Mouse (Mus musculus): ENCODE results near the gene Afdn. TPM values are rescaled to one million over a fixed set of nuclear protein-coding genes. Genes with fewer than 3 reads are reported as not detected.
A peak's percentile ranks its signal among the peaks of the same experiment; 100 is the strongest.

The Afdn gene
- polyA plus RNA-seq, 1 experiment from 2014 or later = 29.3 TPM

DNA sequence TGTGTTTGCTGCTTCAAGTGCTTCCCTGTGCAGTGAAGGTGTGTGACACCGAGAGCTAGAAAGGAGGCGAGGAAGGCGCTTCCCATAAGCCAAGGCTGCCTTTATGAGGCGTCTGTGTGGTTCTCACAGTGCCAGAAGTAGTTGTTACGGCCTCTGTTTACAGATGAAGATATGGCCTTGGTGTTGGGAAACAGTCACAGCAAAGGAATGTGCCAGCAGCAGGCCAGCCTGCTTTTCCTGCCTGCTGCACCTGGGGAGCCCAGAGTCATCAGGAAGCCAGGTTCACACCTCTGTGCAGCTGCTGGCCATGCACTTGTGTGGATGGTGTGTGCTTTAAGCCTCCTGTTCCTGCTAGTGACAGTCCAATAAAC lies 16.6 kb upstream of the Afdn start:
- Histone ChIP-seq H3K9ac (ENCODE audit: low read depth, low read length) (peak overlapping the region; percentile 51; the same call in 1 of the 2 replicates), H3K27ac (ENCODE audit: low read length) (peak overlapping the region; percentile 87), H3K27me3 (replicated peaks; ENCODE audit: control insufficient read depth, insufficient read depth, low read length) (no peaks in the 10 kb centered on the region), H3K4me1 (ENCODE audit: control insufficient read depth, insufficient read depth, low read length) (peaks cover 23% of the 10 kb centered on the region), H3K9me3 (ENCODE audit: control insufficient read depth, low read length) (no peaks in the 10 kb centered on the region), H3K4me2 (ENCODE audit: low read depth, low read length) (peak overlapping the region; percentile 30; the same call in 1 of the 2 replicates), H3K36me3 (ENCODE audit: control insufficient read depth, insufficient read depth, low read length) (no peaks in the 10 kb centered on the region), H3K4me3 (ENCODE audit: low read length) (no peak overlapping the region)
- ATAC-seq = peak; percentile 89
- 26% methylated on average over 5 of the region's 5 CpGs for WGBS

DNA sequence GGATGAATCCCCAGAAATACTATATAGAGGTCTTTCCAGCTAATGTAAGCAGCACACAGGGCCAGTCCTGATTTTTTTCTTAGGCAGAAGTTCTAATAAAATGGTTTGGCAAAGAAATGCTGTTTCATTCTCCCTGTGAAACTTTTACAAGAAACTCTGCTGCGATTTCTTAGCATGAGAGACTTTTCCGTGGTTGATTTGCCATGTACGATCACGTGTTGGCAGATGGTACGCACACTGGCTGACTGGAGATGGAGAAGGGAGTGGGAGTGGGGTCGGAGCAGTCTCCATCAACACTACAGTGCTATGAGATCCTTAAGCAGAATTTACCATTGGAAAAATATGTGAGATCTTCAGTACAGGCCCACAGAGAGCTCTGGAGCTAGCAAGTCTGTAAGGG lies 16.1 kb upstream of the Afdn start:
- H3K36me3 ChIP-seq (ENCODE audit: control insufficient read depth, insufficient read depth, low read length) = no peaks in the 10 kb centered on the region
- H3K9ac ChIP-seq (ENCODE audit: low read depth, low read length) = no peak overlapping the region
- H3K4me3 ChIP-seq (ENCODE audit: low read length) = no peak overlapping the region
- H3K9me3 ChIP-seq (ENCODE audit: control insufficient read depth, low read length) = no peaks in the 10 kb centered on the region
- WGBS = 68% methylated on average over 6 of the region's 6 CpGs
- ATAC-seq = no peak
- H3K27me3 ChIP-seq (replicated peaks; ENCODE audit: control insufficient read depth, insufficient read depth, low read length) = no peaks in the 10 kb centered on the region
- H3K4me1 ChIP-seq (ENCODE audit: control insufficient read depth, insufficient read depth, low read length) = peaks cover 23% of the 10 kb centered on the region
- no peak overlapping the region for H3K4me2 ChIP-seq (ENCODE audit: low read depth, low read length)
- peak overlapping the region; percentile 87 for H3K27ac ChIP-seq (ENCODE audit: low read length)

DNA sequence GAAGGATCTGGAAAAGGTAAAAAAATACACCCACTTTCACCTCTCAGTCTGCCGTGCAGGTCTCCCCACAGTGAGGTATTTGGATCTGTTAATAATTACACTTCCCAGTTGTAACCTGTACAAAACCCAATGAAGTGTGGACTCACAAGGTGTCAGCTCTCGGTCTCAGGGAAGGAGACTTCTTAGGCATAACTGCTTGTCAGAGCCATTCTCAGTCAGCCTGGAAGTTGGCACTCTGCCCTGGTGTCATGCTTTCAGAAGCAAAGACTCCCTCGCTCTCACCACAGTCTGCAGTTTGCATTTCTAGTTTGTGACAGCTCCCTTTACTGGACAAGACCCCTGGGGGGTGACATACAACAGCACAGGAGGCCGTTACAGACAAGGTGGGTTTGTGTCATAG lies 15.5 kb upstream of the Afdn start:
- no peaks in the 10 kb centered on the region for H3K27me3 ChIP-seq (replicated peaks; ENCODE audit: control insufficient read depth, insufficient read depth, low read length)
- 38% methylated on average over 4 of the region's 4 CpGs for WGBS

DNA sequence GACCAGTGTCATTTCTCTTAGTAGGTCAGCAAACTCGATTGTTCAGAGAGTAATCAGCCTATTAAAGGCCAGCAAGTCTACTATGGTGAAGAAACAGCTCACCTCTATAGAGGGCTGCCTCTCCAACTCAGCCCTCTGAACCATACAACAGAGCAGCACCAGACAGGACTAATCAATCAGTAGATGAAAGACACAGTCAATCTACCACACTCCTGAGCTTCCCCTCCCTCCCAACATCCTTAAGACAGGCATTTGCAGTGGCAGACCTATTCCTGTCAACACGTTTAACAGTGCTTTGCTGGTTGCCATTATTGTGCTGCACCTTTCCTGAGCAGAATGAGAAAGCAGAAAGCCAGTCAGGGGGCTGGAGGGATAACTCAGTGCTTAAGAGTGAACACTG lies 15.0 kb upstream of the Afdn start:
- ATAC-seq = no peak
- Histone ChIP-seq H3K36me3 (ENCODE audit: control insufficient read depth, insufficient read depth, low read length) (no peaks in the 10 kb centered on the region), H3K9ac (ENCODE audit: low read depth, low read length) (no peak overlapping the region), H3K4me3 (ENCODE audit: low read length) (no peak overlapping the region), H3K27ac (ENCODE audit: low read length) (no peak overlapping the region), H3K27me3 (replicated peaks; ENCODE audit: control insufficient read depth, insufficient read depth, low read length) (no peaks in the 10 kb centered on the region), H3K9me3 (ENCODE audit: control insufficient read depth, low read length) (no peaks in the 10 kb centered on the region), H3K4me1 (ENCODE audit: control insufficient read depth, insufficient read depth, low read length) (peaks cover 23% of the 10 kb centered on the region), H3K4me2 (ENCODE audit: low read depth, low read length) (no peak overlapping the region)
- 45% methylated on average over 2 of the region's 2 CpGs for WGBS

More for the DNA sequence above, 15.5 kb upstream of the Afdn start:
- no peaks in the 10 kb centered on the region for H3K9me3 ChIP-seq (ENCODE audit: control insufficient read depth, low read length)
- H3K4me1 ChIP-seq (ENCODE audit: control insufficient read depth, insufficient read depth, low read length) = peaks cover 23% of the 10 kb centered on the region
- peak; percentile 55 for ATAC-seq
- H3K27ac ChIP-seq (ENCODE audit: low read length) = 0 out of 2 replicates have a peak overlapping the region, but pooled peaks have one; percentile 27
- no peaks in the 10 kb centered on the region for H3K36me3 ChIP-seq (ENCODE audit: control insufficient read depth, insufficient read depth, low read length)
- H3K9ac ChIP-seq (ENCODE audit: low read depth, low read length) = no peak overlapping the region
- H3K4me2 ChIP-seq (ENCODE audit: low read depth, low read length) = no peak overlapping the region
- H3K4me3 ChIP-seq (ENCODE audit: low read length) = no peak overlapping the region

DNA sequence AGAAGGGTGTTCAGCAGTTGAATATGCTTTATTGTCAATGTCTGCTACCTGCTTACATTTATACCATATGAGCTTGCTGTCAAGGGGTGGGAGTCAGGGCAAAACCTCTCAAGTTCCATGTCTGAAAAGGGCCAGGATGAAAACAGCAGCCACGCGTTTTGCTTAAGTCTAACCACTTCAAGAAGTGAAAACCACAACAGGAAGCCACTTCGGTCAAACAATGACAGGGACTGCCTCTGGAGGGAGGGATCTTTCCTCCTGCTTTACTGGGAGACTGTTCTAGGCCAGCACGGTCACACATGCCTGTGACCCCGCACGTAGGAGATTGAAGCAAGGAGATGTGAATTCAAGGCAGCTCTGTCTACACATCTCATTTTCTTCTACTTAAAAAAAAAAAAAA lies 14.0 kb upstream of the Afdn start:
- WGBS = 65% methylated on average over 6 of the region's 6 CpGs
- no peak overlapping the region for H3K27ac ChIP-seq (ENCODE audit: low read length)
- no peak overlapping the region for H3K9ac ChIP-seq (ENCODE audit: low read depth, low read length)
- no peaks in the 10 kb centered on the region for H3K27me3 ChIP-seq (replicated peaks; ENCODE audit: control insufficient read depth, insufficient read depth, low read length)
- H3K4me1 ChIP-seq (ENCODE audit: control insufficient read depth, insufficient read depth, low read length) = peaks cover 21% of the 10 kb centered on the region
- no peak for ATAC-seq
- H3K4me3 ChIP-seq (ENCODE audit: low read length) = no peak overlapping the region
- no peak overlapping the region for H3K4me2 ChIP-seq (ENCODE audit: low read depth, low read length)
- H3K36me3 ChIP-seq (ENCODE audit: control insufficient read depth, insufficient read depth, low read length) = no peaks in the 10 kb centered on the region
- H3K9me3 ChIP-seq (ENCODE audit: control insufficient read depth, low read length) = no peaks in the 10 kb centered on the region

DNA sequence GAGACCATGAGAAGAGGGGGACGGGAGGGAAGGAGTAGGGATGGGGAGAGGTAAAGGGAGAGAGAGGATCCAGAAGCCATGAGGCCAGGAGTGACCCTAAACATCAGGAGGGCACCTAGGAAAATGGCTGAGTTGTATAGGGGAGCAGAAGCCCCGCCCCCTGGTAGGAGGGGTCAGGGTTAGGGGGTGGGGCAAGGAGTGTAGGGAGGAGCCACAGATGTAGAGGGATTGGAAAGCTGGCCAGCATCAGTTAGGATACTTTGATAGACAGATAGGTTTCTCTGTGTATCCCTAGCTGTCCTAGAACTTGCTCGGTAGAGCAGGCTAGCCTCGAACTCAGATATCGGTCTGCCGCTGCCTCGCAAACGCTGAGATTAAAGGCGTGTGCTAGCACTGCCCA lies 12.7 kb upstream of the Afdn start:
- Histone ChIP-seq H3K4me1 (ENCODE audit: control insufficient read depth, insufficient read depth, low read length) (peaks cover 15% of the 10 kb centered on the region), H3K9me3 (ENCODE audit: control insufficient read depth, low read length) (no peaks in the 10 kb centered on the region), H3K27ac (ENCODE audit: low read length) (no peak overlapping the region), H3K4me3 (ENCODE audit: low read length) (no peak overlapping the region), H3K27me3 (replicated peaks; ENCODE audit: control insufficient read depth, insufficient read depth, low read length) (no peaks in the 10 kb centered on the region), H3K9ac (ENCODE audit: low read depth, low read length) (no peak overlapping the region), H3K4me2 (ENCODE audit: low read depth, low read length) (no peak overlapping the region), H3K36me3 (ENCODE audit: control insufficient read depth, insufficient read depth, low read length) (no peaks in the 10 kb centered on the region)
- WGBS = 90% methylated on average over 9 of the region's 9 CpGs
- ATAC-seq = no peak

DNA sequence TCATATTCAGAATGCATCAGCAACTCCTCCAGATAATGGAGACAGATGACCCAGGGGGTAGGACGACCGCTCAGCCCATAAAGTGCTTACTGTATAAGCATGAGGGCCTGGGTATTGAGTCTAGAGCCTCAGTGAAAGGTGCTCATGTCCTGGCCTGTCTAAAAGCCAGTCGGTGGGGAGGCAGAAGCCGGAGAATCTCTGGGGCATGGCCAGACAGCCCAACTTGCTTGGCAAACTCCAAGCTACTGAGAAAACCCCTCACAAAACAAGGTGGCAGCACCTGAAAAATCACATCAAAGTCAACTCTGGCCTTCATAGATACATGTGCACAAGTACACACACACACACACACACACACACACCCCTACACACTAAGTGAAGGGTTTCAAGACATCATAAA lies 11.3 kb upstream of the Afdn start:
- no peaks in the 10 kb centered on the region for H3K36me3 ChIP-seq (ENCODE audit: control insufficient read depth, insufficient read depth, low read length)
- H3K9ac ChIP-seq (ENCODE audit: low read depth, low read length) = no peak overlapping the region
- ATAC-seq = no peak
- WGBS = 87% methylated on average over 4 of the region's 4 CpGs
- no peak overlapping the region for H3K4me3 ChIP-seq (ENCODE audit: low read length)
- no peaks in the 10 kb centered on the region for H3K27me3 ChIP-seq (replicated peaks; ENCODE audit: control insufficient read depth, insufficient read depth, low read length)
- H3K9me3 ChIP-seq (ENCODE audit: control insufficient read depth, low read length) = no peaks in the 10 kb centered on the region
- H3K4me1 ChIP-seq (ENCODE audit: control insufficient read depth, insufficient read depth, low read length) = peaks cover 3% of the 10 kb centered on the region; the same call in 1 of the 2 replicates
- no peak overlapping the region for H3K27ac ChIP-seq (ENCODE audit: low read length)
- H3K4me2 ChIP-seq (ENCODE audit: low read depth, low read length) = no peak overlapping the region

DNA sequence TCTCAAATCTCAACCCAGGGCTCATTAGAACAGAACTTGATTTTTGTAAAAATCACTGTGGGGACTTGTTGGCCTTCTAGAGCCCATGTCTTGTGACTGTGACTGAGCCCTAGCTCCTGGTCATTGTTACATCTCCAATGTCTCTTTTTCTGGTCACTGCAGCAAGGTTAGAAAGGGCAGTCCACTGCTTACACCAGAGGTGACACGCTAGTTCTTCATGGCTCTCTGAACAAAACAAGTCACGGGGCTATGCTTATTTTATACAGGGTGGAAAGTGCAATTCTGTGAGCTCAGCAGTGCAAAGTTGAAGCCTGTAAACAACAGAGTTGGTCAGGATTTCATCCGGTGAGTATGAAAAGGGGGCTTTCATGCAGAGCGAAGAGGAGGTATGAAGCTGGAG lies 6.4 kb upstream of the Afdn start:
- ATAC-seq = no peak
- Histone ChIP-seq H3K9ac (ENCODE audit: low read depth, low read length) (no peak overlapping the region), H3K27ac (ENCODE audit: low read length) (no peak overlapping the region), H3K9me3 (ENCODE audit: control insufficient read depth, low read length) (no peaks in the 10 kb centered on the region), H3K36me3 (ENCODE audit: control insufficient read depth, insufficient read depth, low read length) (no peaks in the 10 kb centered on the region), H3K4me1 (ENCODE audit: control insufficient read depth, insufficient read depth, low read length) (peaks cover 2% of the 10 kb centered on the region; the same call in 1 of the 2 replicates), H3K27me3 (replicated peaks; ENCODE audit: control insufficient read depth, insufficient read depth, low read length) (no peaks in the 10 kb centered on the region), H3K4me2 (ENCODE audit: low read depth, low read length) (no peak overlapping the region), H3K4me3 (ENCODE audit: low read length) (no peak overlapping the region)
- 67% methylated on average over 4 of the region's 4 CpGs for WGBS

DNA sequence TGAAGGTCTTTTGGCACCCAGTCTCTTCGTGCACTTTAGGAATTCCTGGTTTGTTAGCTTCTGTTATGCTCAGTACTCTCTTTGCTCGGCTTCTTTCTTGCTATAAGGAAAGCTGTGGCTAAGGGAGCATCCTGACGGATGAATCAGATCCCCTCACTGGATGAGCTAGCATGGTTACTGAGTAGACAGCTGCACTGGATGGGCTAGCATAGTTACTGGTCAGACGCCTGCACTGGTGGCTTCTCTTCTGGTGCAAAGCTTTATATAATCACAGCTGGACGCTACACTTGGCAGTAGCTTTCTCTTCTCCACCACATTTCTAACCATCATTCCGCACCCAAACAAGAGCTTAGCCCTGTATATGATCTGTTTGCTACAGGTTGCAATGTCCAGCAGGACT lies 5.4 kb upstream of the Afdn start:
- 72% methylated on average over 6 of the region's 6 CpGs for WGBS
- Histone ChIP-seq H3K4me2 (ENCODE audit: low read depth, low read length) (no peak overlapping the region), H3K4me3 (ENCODE audit: low read length) (no peak overlapping the region), H3K27ac (ENCODE audit: low read length) (no peak overlapping the region), H3K27me3 (replicated peaks; ENCODE audit: control insufficient read depth, insufficient read depth, low read length) (no peaks in the 10 kb centered on the region), H3K4me1 (ENCODE audit: control insufficient read depth, insufficient read depth, low read length) (peaks cover 4% of the 10 kb centered on the region), H3K9ac (ENCODE audit: low read depth, low read length) (no peak overlapping the region), H3K9me3 (ENCODE audit: control insufficient read depth, low read length) (no peaks in the 10 kb centered on the region), H3K36me3 (ENCODE audit: control insufficient read depth, insufficient read depth, low read length) (no peaks in the 10 kb centered on the region)
- ATAC-seq = no peak

DNA sequence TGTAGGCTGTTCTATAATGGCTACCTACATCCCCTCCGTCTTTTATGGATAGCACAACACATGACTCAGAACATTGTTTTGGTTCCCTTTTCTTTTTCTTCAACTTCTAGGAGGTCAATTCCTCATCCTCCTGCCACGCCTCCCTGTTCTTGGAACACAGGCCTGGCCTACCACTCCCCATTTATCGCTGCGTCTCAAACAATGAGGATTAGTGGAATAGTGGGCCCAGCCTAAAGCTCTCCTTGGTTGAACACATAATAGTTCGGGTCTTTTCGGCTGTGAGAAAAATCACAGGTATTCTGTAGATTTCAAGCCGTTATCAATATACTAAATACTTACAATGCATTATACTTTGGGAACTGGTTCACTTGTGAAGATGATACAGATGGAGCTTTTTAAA lies 1.8 kb upstream of the Afdn start:
- Histone ChIP-seq H3K36me3 (ENCODE audit: control insufficient read depth, insufficient read depth, low read length) (no peaks in the 10 kb centered on the region), H3K4me3 (ENCODE audit: low read length) (no peak overlapping the region), H3K9ac (ENCODE audit: low read depth, low read length) (peak overlapping the region; percentile 89; the same call in 1 of the 2 replicates), H3K4me1 (ENCODE audit: control insufficient read depth, insufficient read depth, low read length) (peaks cover 8% of the 10 kb centered on the region), H3K27me3 (replicated peaks; ENCODE audit: control insufficient read depth, insufficient read depth, low read length) (no peaks in the 10 kb centered on the region), H3K27ac (ENCODE audit: low read length) (peak overlapping the region; percentile 88; the same call in 1 of the 2 replicates), H3K9me3 (ENCODE audit: control insufficient read depth, low read length) (no peaks in the 10 kb centered on the region), H3K4me2 (ENCODE audit: low read depth, low read length) (peak overlapping the region; percentile 98; the same call in 1 of the 2 replicates)
- ATAC-seq = no peak
- 66% methylated on average over 7 of the region's 7 CpGs for WGBS
